Mouse (Mus musculus): Measurements from ENCODE around the gene Nrap. TPM values are rescaled to one million over a fixed set of nuclear protein-coding genes. Genes with fewer than 3 reads are reported as not detected.

Nrap gene
- polyA plus RNA-seq, 1 experiment from 2014 or later: 3.4 TPM

GRCm38 (mm10) chr19:56353689-56354088 is 36.1 kb downstream of the Nrap start:
- no peaks in the 10 kb centered on the region for H3K9me3 ChIP-seq
- 0 out of 2 replicates have a peak, but pooled peaks cover 4% of the 10 kb centered on the region for H3K27me3 ChIP-seq (ENCODE audit: insufficient read depth, poor library complexity, severe bottlenecking)
- peaks cover 27% of the 10 kb centered on the region for H3K4me1 ChIP-seq
- peaks cover 17% of the 10 kb centered on the region for H3K36me3 ChIP-seq
- WGBS: 83% methylated on average over 10 of the region's 10 CpGs
- no peak for DNase-seq (ENCODE audit: low spot score)
- no peak overlapping the region for H3K27ac ChIP-seq
- no peak overlapping the region for H3K4me3 ChIP-seq

- DNase-seq (ENCODE audit: low spot score): no peak
- Histone ChIP-seq H3K9me3 (no peaks in the 10 kb centered on the region), H3K27me3 (ENCODE audit: insufficient read depth, poor library complexity, severe bottlenecking) (peaks cover 18% of the 10 kb centered on the region), H3K4me1 (peaks cover 10% of the 10 kb centered on the region; the same call in 1 of the 2 replicates), H3K4me3 (no peak overlapping the region), H3K27ac (no peak overlapping the region), H3K36me3 (peaks cover 8% of the 10 kb centered on the region)
- 22% methylated on average over 6 of the region's 6 CpGs for WGBS
Measured at GRCm38 (mm10) chr19:56349295-56349694, 40.5 kb downstream of the Nrap start.

- DNase-seq (ENCODE audit: low spot score): no peak
- Histone ChIP-seq H3K4me3 (no peak overlapping the region), H3K36me3 (no peaks in the 10 kb centered on the region; the same call in 1 of the 2 replicates), H3K4me1 (peaks cover 10% of the 10 kb centered on the region; the same call in 1 of the 2 replicates), H3K27ac (no peak overlapping the region), H3K27me3 (ENCODE audit: insufficient read depth, poor library complexity, severe bottlenecking) (peaks cover 31% of the 10 kb centered on the region), H3K9me3 (no peaks in the 10 kb centered on the region)
- WGBS: 49% methylated on average over 13 of the region's 13 CpGs
Measured at GRCm38 (mm10) chr19:56346750-56347149, 43.1 kb downstream of the Nrap start.

- Histone ChIP-seq H3K4me1 (peaks cover 10% of the 10 kb centered on the region; the same call in 1 of the 2 replicates), H3K4me3 (no peak overlapping the region), H3K36me3 (no peaks in the 10 kb centered on the region; the same call in 1 of the 2 replicates), H3K9me3 (no peaks in the 10 kb centered on the region), H3K27ac (no peak overlapping the region), H3K27me3 (ENCODE audit: insufficient read depth, poor library complexity, severe bottlenecking) (peaks cover 38% of the 10 kb centered on the region)
- DNase-seq (ENCODE audit: low spot score): no peak
- 81% methylated on average over 3 of the region's 3 CpGs for WGBS
Measured at GRCm38 (mm10) chr19:56346016-56346415, 43.8 kb downstream of the Nrap start.

- Histone ChIP-seq H3K36me3 (no peaks in the 10 kb centered on the region; the same call in 1 of the 2 replicates), H3K27me3 (ENCODE audit: insufficient read depth, poor library complexity, severe bottlenecking) (peaks cover 42% of the 10 kb centered on the region), H3K27ac (no peak overlapping the region), H3K9me3 (no peaks in the 10 kb centered on the region), H3K4me1 (peaks cover under 1% of the 10 kb centered on the region; the same call in 1 of the 2 replicates), H3K4me3 (no peak overlapping the region)
- 74% methylated on average over 26 of the region's 26 CpGs for WGBS
- DNase-seq (ENCODE audit: low spot score): no peak
Measured at GRCm38 (mm10) chr19:56343869-56344563, 45.8 kb downstream of the Nrap start.

- 83% methylated on average over 8 of the region's 8 CpGs for WGBS
- Histone ChIP-seq H3K4me1 (no peaks in the 10 kb centered on the region), H3K36me3 (no peaks in the 10 kb centered on the region; the same call in 1 of the 2 replicates)
Measured at GRCm38 (mm10) chr19:56342006-56342405, 47.8 kb downstream of the Nrap start.

GRCm38 (mm10) chr19:56336826-56337225 is 53.0 kb downstream of the Nrap start:
- H3K27me3 ChIP-seq (ENCODE audit: insufficient read depth, poor library complexity, severe bottlenecking): peaks cover 11% of the 10 kb centered on the region
- no peaks in the 10 kb centered on the region; the same call in 1 of the 2 replicates for H3K36me3 ChIP-seq
- no peaks in the 10 kb centered on the region for H3K9me3 ChIP-seq
- no peaks in the 10 kb centered on the region for H3K4me1 ChIP-seq
- H3K4me3 ChIP-seq: no peak overlapping the region
- 74% methylated on average over 12 of the region's 12 CpGs for WGBS
- no peak for DNase-seq (ENCODE audit: low spot score)
- no peak overlapping the region for H3K27ac ChIP-seq

More at GRCm38 (mm10) chr19:56342006-56342405, 47.8 kb downstream of the Nrap start:
- Histone ChIP-seq H3K27me3 (ENCODE audit: insufficient read depth, poor library complexity, severe bottlenecking) (peaks cover 42% of the 10 kb centered on the region), H3K4me3 (no peak overlapping the region), H3K9me3 (no peaks in the 10 kb centered on the region), H3K27ac (no peak overlapping the region)
- no peak for DNase-seq (ENCODE audit: low spot score)

GRCm38 (mm10) chr19:56336321-56336720 is 53.5 kb downstream of the Nrap start:
- no peak overlapping the region for H3K27ac ChIP-seq
- peaks cover 7% of the 10 kb centered on the region for H3K27me3 ChIP-seq (ENCODE audit: insufficient read depth, poor library complexity, severe bottlenecking)
- no peak overlapping the region for H3K4me3 ChIP-seq
- H3K4me1 ChIP-seq: no peaks in the 10 kb centered on the region
- no peaks in the 10 kb centered on the region for H3K9me3 ChIP-seq
- no peak for DNase-seq (ENCODE audit: low spot score)
- WGBS: 92% methylated on average over 17 of the region's 17 CpGs
- no peaks in the 10 kb centered on the region; the same call in 1 of the 2 replicates for H3K36me3 ChIP-seq

GRCm38 (mm10) chr19:56326243-56326855 is 63.5 kb downstream of the Nrap start:
- WGBS: 66% methylated on average over 21 of the region's 21 CpGs
- DNase-seq (ENCODE audit: low spot score): no peak
- no peaks in the 10 kb centered on the region for H3K9me3 ChIP-seq
- H3K27me3 ChIP-seq (ENCODE audit: insufficient read depth, poor library complexity, severe bottlenecking): peaks cover 6% of the 10 kb centered on the region
- no peaks in the 10 kb centered on the region for H3K36me3 ChIP-seq
- H3K4me3 ChIP-seq: no peak overlapping the region
- peak overlapping the region; percentile 17; the same call in 1 of the 2 replicates for H3K27ac ChIP-seq
- H3K4me1 ChIP-seq: peaks cover 18% of the 10 kb centered on the region

- Histone ChIP-seq H3K4me3 (no peak overlapping the region), H3K27me3 (ENCODE audit: insufficient read depth, poor library complexity, severe bottlenecking) (peaks cover 13% of the 10 kb centered on the region), H3K36me3 (no peaks in the 10 kb centered on the region), H3K27ac (peak overlapping the region; percentile 17; the same call in 1 of the 2 replicates), H3K4me1 (peaks cover 21% of the 10 kb centered on the region), H3K9me3 (no peaks in the 10 kb centered on the region)
- DNase-seq (ENCODE audit: low spot score): no peak
- WGBS: 58% methylated on average over 10 of the region's 10 CpGs
Measured at GRCm38 (mm10) chr19:56325676-56326075, 64.2 kb downstream of the Nrap start.

- no peak for DNase-seq (ENCODE audit: low spot score)
- H3K36me3 ChIP-seq: no peaks in the 10 kb centered on the region
- no peak overlapping the region for H3K4me3 ChIP-seq
- H3K4me1 ChIP-seq: peaks cover 25% of the 10 kb centered on the region
- H3K27me3 ChIP-seq (ENCODE audit: insufficient read depth, poor library complexity, severe bottlenecking): peaks cover 15% of the 10 kb centered on the region
- no peak overlapping the region for H3K27ac ChIP-seq
- 71% methylated on average over 12 of the region's 12 CpGs for WGBS
- no peaks in the 10 kb centered on the region for H3K9me3 ChIP-seq
Measured at GRCm38 (mm10) chr19:56321303-56321920, 68.4 kb downstream of the Nrap start.

- peaks cover 14% of the 10 kb centered on the region for H3K4me1 ChIP-seq
- WGBS: 42% methylated on average over 26 of the region's 26 CpGs
- DNase-seq (ENCODE audit: low spot score): no peak
- H3K27me3 ChIP-seq (ENCODE audit: insufficient read depth, poor library complexity, severe bottlenecking): peaks cover 15% of the 10 kb centered on the region
- H3K27ac ChIP-seq: peak overlapping the region; percentile 48
- H3K36me3 ChIP-seq: no peaks in the 10 kb centered on the region
- H3K9me3 ChIP-seq: no peaks in the 10 kb centered on the region
- H3K4me3 ChIP-seq: peak overlapping the region; percentile 19; the same call in 1 of the 2 replicates
Measured at GRCm38 (mm10) chr19:56320186-56320860, 69.5 kb downstream of the Nrap start.

All from heart, embryonic 10.5 days (tissue).